Mouse (Mus musculus) thymus, postnatal 14 days (tissue): ENCODE results near the gene Mcm2.

Source experiments
- DNase-seq: peaks from one replicate; pipeline ENCODE4 v3.0.0; 2021

The Mcm2 gene

GRCm38 (mm10) chr6:88844901-88845565, 53.5 kb downstream of the Mcm2 start:
- DNase-seq, result no peak

DNA sequence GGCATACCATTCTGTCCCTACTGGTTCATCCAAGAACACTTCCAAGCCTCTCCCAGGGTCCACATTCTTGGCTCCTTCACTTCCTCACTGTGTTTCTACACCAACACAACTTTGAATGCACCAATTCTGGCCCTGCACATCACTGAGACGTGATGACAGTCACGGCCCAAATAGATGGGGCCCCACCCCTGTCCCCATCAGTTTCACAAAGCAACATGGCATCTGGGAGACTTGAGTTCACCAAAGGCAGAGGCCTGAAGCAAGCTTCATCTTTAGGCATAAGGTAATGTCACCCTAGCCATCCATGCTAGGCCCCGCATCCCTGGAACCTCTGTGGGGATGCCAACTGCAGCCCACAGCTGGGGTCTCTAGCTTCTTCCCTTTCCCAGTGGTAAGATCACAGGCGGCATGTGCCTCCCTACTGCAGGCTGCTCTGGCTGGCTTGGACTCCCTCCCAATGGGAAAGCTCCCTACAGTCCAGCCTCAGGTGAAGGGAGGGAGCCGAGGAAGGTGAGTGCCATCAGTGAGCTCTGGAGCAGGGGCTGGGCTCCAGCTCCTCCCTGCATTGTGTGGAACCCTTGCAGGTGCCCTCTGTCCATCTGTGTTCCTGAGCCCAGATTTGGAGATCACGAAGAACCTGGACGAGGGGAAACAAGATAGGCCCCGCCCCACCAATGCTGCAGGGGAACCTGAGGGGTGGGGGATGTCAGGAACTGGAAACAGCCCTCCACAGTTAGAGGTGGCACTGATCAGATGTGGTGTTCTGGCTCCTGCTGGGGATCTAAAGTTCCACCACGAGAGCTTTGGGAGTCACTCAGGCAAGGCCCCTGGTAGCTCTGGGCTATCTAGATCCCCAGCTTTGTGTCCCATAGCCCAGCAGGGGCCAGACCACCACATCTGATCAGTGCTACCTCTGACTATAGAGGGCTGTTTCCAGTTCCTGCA, 54.5 kb downstream of the Mcm2 start:
- DNase-seq, result no peak

- DNase-seq, result no peak
Observed at GRCm38 (mm10) chr6:88843241-88843640, 55.3 kb downstream of the Mcm2 start.

GRCm38 (mm10) chr6:88842731-88843151, 55.8 kb downstream of the Mcm2 start:
- DNase-seq, result peak; percentile 55

GRCm38 (mm10) chr6:88841781-88842689, 56.5 kb downstream of the Mcm2 start, which contains the start of gene Abtb1:
TSS of gene Abtb1 (minus strand) at chr6:88841984.
- peak; percentile 97 for DNase-seq

DNA sequence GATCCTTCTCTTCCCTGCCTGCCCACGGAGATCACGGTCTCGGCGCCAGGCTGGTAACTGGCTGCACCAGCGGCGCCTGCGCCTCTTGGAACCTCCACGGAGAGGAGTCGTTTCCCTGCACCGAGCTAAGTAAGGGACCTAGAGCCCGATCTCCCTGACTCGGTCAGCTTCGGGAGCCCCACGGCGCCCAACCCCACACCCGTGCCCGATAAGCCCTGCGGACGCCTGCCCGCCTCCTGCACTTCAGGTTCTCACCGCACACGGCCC, 57.1 kb downstream of the Mcm2 start:
- DNase-seq, result no peak

GRCm38 (mm10) chr6:88840791-88841513, 57.6 kb downstream of the Mcm2 start:
- DNase-seq, result no peak

DNA sequence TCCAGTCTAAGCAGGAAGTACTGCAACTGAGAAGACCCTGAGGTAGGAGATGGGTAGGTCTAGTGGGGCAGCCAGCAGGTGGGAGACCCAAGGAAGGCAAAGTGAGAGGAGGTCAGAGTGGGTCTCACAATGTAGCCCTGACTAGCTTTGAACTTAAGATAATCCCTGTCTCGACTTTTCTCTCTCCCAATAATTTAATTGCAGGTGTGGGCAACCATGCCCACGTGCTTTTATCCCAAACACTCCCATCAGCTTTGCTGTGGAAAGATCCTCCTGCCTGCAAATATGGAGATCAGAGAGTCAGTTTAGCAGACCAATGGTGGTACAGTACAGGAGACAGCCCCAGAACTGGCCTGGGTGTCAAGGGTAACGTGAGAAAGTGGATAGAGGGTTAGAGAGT, 58.4 kb downstream of the Mcm2 start:
- DNase-seq, result no peak

DNA sequence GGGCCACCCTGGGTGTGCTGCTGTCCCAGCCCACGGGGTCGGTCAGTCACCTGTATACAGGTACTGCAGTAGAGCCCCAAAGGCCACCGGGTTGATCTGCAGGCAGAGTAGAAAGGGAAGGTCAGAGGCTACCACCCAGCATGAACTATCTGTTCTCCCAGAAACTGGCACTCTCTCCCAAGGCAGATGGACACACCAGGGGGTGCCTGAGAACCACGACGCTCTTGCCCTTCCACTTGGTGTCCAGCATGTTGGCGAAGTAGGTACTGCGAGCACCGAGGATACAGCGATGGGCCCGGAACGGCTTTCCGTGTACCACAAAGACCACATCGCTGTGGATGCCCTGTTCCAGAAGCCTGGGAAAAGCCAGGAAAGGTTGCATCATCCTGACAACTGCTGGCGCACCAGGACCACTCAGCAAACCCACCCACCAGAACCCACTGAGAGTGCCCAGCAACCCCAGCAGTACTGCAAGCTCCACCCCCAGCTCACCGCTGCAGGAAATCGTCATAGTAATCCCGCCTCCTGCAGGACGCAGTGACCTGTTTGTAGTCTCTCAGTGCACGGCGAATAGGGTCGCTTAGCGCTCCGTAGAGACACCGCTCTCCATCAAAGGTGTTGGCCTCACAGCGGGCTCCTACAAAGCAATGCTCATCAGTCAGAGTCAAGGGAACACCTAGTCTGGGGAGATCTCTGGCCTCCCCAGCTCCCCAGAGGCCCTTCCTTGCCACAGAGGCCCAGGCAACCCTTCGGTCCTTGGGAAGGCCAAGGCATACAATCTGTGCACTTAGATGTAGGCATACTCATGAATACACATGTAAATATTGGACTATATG, 59.2 kb downstream of the Mcm2 start:
- DNase-seq, result no peak

- DNase-seq, result no peak
Observed at GRCm38 (mm10) chr6:88838613-88839012, 60.0 kb downstream of the Mcm2 start.

DNA sequence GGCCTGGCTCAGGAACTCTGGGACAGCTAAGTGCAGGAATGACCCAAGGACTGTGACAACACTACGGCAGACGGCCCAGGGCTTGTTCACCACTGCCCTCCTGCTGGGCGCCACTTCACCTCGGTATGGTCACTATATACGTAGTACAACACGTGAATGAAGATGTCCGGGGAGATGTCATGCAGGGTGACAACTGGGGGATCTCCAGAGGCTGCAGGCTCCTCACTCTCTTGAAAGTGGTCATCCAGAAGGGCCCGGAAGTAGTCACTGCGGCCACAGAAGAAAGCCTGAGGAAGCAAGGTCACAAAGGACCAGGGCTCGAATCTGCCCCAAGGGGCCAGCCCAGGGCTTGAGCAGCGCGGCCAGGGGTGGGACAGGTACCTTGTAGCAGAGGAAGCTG, 60.6 kb downstream of the Mcm2 start:
- no peak for DNase-seq

- no peak for DNase-seq
Observed at GRCm38 (mm10) chr6:88836178-88836819, 62.3 kb downstream of the Mcm2 start.

DNA sequence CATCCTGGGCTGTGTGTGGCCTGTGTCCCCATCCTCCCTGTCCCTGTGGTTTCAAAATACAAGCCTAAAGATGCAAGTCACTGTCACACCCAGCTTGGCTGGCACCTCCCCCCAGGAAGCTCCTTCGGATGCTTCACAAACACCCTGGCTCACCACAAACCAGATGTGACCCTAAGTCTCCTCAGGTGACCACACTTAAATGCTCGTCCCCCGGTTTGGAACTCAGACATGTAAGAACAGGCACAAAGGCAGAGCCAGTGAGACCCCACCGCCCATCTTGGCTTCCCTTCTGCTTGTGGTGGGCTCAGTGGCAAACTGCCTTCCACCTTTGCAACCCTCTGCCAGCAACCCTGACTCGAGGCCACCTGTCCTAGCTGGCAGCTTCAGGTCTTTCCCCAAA, 63.5 kb downstream of the Mcm2 start:
- DNase-seq, result peak; percentile 30
